Mouse (Mus musculus) pancreas, adult 10 weeks (tissue): ENCODE results near the gene Odc1. TPM values are rescaled to one million over a fixed set of nuclear protein-coding genes. Genes with fewer than 3 reads are reported as not detected.

ENCODE experiments used
- polyA plus RNA-seq: library from polyadenylated mRNA; stranded (reverse); fragments of 350-450 nt; fragmentation: Illumina TruSeq; extraction: RNeasy Lipid Tissue Mini Kit (QIAGEN cat#74804); gene quantifications from one replicate; pipeline ENCODE4 v1.2.3, GENCODE M21; 2015; ENCODE audit warnings: low read depth, low replicate concordance; ENCODE audit not compliant: insufficient read depth

Odc1 gene
- polyA plus RNA-seq = 63.7 TPM

DNA sequence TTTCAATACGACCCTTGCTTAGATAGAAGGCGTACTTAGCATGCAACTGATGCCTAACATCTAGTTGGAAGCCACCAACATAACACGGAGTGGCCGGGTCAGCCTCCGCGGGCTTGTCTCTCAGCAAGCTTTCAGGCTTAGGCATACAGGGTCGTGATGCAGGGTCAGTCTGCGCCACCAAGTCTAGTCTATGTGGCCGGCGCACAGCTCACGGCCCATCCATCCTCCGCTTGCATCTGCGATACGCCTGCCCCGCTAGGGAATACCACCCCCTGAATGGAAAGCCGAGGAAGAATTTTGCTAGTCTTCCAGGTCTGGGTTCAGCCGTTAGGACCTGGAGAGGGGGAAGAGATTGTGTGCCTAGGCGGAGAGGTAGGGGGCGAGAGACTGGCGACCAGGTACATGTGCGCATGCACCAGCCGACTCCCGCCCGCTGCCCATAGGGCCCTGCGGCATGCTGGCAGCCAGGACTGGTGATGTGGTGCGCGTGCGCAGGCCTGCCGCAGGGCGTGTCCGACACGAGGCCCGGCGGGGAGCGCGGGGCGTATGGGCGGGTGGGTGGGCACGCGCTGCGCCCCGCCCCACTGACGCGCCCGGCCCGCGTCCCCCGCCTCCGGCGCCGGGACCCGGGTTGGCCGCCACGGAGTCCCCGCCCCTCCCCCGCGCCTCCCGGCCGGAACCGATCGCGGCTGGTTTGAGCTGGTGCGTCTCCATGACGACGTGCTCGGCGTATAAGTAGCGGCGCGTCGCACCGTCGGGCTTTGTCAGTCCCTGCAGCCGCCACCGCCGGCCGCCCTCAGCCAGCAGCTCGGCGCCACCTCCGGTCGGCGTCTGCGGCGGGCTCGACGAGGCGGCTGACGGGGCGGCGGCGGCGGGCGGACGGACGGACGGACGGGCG is at the start of gene Odc1:
TSS of gene Odc1 (plus strand) at position 586 of the 898 bp plus-strand sequence.

Other genes starting within 250 kb of the Odc1 start
- gene Atp6v1c2, start 215.4 kb upstream of the Odc1 start, polyA plus RNA-seq = not detected
- gene Nol10, start 196.3 kb upstream of the Odc1 start, polyA plus RNA-seq = 2.6 TPM
- 17.5 TPM for gene Hpcal1, start 146.1 kb downstream of the Odc1 start, polyA plus RNA-seq